Mouse (Mus musculus) cerebellum, postnatal 36 days (tissue): ENCODE measurements around the gene Vipr1.

Experiments
- DNase-seq, 2 experiments: peaks; one replicate each; pipeline ENCODE4 v3.0.0; 2021 to 2022; ENCODE audit warnings: mixed read lengths in 2 of 2

Vipr1 gene

GRCm38 (mm10) chr9:121679549-121679948 lies 37.0 kb downstream of the Vipr1 start:
- DNase-seq, result peak; percentile 31 to 46

- DNase-seq, result no peak
These were observed 38.7 kb downstream of the Vipr1 start for GRCm38 (mm10) chr9:121681191-121681590.

GRCm38 (mm10) chr9:121682037-121682680 lies 39.6 kb downstream of the Vipr1 start:
- no peak for DNase-seq

GRCm38 (mm10) chr9:121684702-121685101 lies 42.2 kb downstream of the Vipr1 start:
- no peak for DNase-seq

- no peak for DNase-seq
These were observed 47.7 kb downstream of the Vipr1 start for GRCm38 (mm10) chr9:121690200-121690651.

- DNase-seq, result no peak
These were observed 48.2 kb downstream of the Vipr1 start for GRCm38 (mm10) chr9:121690734-121691133.

GRCm38 (mm10) chr9:121694736-121695135 lies 52.2 kb downstream of the Vipr1 start:
- no peak for DNase-seq

GRCm38 (mm10) chr9:121696626-121697025 lies 54.1 kb downstream of the Vipr1 start:
- no peak for DNase-seq

- DNase-seq, result peak; percentile 63 to 72
These were observed 54.9 kb downstream of the Vipr1 start for GRCm38 (mm10) chr9:121697150-121698049.

- no peak for DNase-seq
These were observed 61.7 kb downstream of the Vipr1 start for GRCm38 (mm10) chr9:121704261-121704645.

- peak; percentile 84 to 85 for DNase-seq
These were observed 62.4 kb downstream of the Vipr1 start, which contains the start of gene Sec22c for GRCm38 (mm10) chr9:121704646-121705625. TSS of gene Sec22c (minus strand) at chr9:121705490.

- no peak for DNase-seq
These were observed 63.6 kb downstream of the Vipr1 start for GRCm38 (mm10) chr9:121706029-121706675.

- no peak for DNase-seq
These were observed 65.3 kb downstream of the Vipr1 start for GRCm38 (mm10) chr9:121707801-121708200.

- no peak for DNase-seq
These were observed 66.3 kb downstream of the Vipr1 start for GRCm38 (mm10) chr9:121708506-121709486.

GRCm38 (mm10) chr9:121709898-121710583 lies 67.5 kb downstream of the Vipr1 start, which contains the start of gene Ss18l2:
TSS of gene Ss18l2 (plus strand) at chr9:121710329.
- DNase-seq, result peak; percentile 98

- DNase-seq, result no peak
These were observed 68.1 kb downstream of the Vipr1 start for GRCm38 (mm10) chr9:121710584-121710975.

- DNase-seq, result no peak
These were observed 74.5 kb downstream of the Vipr1 start for GRCm38 (mm10) chr9:121717048-121717447.

- no peak for DNase-seq
These were observed 75.7 kb downstream of the Vipr1 start for GRCm38 (mm10) chr9:121718070-121718705.

GRCm38 (mm10) chr9:121718792-121719318 lies 76.3 kb downstream of the Vipr1 start, which contains the start of gene Nktr:
TSS of gene Nktr (plus strand) at chr9:121719169.
- DNase-seq, result peak; percentile 94 to 98
